Mouse (Mus musculus) layer of hippocampus, adult 11-12 months (tissue): Measurements from ENCODE around the gene Gm10198.

Experiments
- DNase-seq: peaks from one replicate; pipeline ENCODE4 v3.0.0; 2022; ENCODE audit warnings: low spot score

The Gm10198 gene

GRCm38 (mm10) chr13:111592485-111592884, at the start of gene Gm10198:
Gene Gm10198 (plus strand): TSS chr13:111592785.
- no peak for DNase-seq

DNA sequence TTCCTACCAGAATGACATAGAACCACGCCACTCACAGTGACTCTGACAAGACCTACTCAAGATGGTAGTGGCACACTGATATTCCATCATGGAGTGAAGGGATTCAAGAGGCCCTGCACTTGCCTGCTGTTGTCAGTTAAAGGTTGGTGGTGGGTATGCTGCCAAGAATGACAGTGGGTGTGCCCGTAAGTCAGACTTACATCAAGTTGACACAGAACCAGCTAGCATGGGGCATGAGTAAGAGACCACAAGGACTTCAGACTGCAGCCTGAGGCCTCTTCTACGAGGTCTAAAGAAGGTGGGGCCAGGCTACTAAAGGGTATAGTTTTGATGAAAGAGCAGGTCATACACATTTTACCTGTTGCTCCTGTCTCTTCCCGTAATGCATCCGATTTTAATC, 47.3 kb upstream of the Gm10198 start:
- DNase-seq: no peak

DNA sequence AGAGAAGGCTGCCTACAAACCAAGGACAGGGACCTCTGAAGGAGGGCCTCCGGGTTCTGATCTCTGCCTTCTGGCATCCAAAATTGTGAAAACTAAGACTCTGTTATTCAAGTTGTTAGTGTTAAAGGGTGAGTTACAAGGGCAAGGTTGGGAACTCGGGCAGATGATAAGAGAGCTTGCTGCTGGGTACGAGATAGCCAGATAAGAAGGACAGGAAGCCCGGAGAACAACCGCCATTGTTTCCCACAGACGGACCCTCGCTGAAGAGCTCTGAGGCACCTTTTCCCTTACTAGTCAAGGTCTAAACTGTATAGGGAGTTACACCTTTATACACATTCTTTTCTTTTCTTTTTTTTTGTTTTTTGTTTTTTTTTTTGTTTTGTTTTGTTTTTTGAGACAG, 39.8 kb upstream of the Gm10198 start:
- no peak for DNase-seq

GRCm38 (mm10) chr13:111553182-111553581, 39.4 kb upstream of the Gm10198 start:
- DNase-seq: no peak

- DNase-seq: no peak
Measured at GRCm38 (mm10) chr13:111553941-111554340, 38.6 kb upstream of the Gm10198 start.

DNA sequence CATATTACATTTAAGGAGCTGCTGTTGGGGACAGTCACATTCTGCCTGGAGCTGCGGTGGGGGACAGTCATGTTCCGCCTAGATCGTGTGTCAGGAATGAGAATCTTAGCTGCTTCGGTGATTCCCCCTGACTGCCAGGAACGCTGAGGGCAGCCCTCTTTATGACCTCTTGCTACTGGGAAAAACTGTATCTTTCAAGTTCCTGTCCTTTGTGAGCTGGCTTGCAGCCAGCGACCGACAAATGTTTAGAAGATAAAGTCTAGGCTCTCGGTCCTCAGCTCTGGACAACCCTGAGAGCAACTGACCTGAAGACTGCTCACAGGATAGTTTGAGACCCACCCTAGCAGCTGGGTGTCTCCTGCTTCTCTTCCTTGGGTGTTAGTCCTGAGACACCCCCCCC, 37.3 kb upstream of the Gm10198 start:
- DNase-seq: no peak

GRCm38 (mm10) chr13:111556375-111556774, 36.2 kb upstream of the Gm10198 start:
- no peak for DNase-seq

DNA sequence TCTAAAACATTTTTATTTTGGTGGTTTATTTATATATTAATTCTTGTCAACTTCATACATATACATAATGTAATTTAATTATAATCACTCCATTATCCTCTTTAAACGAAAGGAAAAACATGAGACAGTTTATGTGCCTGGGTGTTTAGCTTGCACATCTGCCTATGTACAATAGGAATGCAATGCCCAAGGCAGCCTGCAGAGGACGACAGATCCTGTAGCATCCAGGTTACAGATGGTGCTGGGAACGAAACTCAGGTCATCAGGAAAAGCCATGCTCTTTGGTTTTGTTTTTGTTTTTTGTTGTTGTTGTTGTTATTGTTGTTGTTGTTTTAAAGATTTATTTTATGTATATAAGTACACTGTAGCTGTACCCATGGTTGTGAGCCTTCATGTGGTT, 32.4 kb upstream of the Gm10198 start:
- no peak for DNase-seq

DNA sequence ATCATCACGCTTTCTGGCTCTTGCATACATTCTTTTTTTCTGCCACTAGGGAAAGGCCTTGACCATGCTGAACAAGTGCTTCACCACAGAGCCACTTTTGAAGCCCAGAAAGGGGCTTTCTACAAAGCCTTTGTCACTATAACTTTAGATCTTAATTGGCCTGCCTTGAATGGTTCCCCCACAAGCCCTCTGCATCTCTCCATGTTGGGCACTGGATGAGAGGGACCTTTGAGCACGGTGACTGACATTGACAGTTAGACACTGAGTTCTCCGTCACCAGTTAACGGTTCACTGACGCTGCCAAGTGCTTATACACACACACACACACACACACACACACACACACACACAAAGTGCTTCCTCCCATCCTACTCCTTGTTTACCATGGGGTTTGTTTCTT, 30.0 kb upstream of the Gm10198 start:
- DNase-seq: no peak

DNA sequence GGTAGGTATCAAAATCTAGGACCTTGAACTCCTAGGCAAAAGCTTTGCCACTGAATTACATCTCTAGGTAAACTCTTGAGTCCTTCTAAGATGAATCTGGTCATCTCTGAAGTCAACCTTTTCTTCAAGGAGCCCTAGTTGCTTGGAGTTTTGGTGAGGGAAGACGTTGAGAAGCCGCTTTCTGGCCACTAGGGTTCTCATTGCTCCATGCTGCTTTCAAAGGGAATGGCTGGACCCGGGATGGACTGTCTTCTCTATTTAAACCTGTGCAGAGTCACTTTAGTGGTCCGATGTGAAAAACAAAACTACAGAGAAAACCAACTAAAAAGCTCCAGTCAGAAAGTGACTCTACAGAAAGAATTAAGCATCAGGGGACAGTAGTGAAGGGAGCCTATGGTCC, 18.4 kb upstream of the Gm10198 start:
- DNase-seq: no peak

GRCm38 (mm10) chr13:111577177-111577576, 15.4 kb upstream of the Gm10198 start:
- no peak for DNase-seq

DNA sequence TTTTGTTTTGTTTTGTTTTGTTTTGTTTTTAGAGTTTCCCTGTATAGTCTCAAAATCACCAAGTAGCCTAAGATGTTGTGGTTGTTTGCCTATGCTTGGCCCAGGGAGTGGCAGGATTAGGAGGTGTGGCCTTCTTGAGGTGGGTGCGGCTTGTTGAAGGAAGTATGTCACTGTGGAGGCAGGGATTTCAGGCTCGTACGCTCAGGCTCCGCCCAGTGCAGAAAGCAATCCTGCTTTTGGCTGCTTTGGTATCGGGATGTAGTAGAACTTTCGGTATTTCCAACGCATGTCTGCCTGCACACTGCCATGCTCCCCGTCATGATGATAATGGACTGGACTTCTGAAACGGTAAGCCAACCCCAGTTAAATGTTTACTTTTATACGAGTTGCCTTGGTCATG, 12.5 kb upstream of the Gm10198 start:
- DNase-seq: no peak

- no peak for DNase-seq
Measured at GRCm38 (mm10) chr13:111598111-111598510, 5.5 kb downstream of the Gm10198 start.

DNA sequence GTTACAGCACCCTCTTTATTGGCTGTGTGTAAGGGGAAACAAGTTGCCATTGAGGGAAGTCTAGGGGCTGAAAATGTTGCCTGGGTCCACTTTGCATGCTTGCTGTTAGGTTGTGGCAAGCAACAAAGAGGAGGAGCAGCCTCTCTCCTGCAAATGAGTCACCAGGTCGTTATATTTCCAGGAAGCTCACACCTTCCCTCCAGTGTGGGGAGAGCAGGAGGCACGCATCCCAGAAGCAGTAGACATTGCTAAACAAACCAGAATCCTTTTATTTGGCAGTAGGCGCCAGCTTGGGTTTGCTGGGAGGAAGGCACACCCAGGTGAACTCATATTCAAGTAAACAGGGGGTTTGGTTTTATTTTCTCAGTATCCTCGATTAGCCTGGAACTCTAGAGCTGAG, 8.8 kb downstream of the Gm10198 start:
- DNase-seq: no peak

- DNase-seq: no peak
Measured at GRCm38 (mm10) chr13:111604826-111605225, 12.2 kb downstream of the Gm10198 start.

DNA sequence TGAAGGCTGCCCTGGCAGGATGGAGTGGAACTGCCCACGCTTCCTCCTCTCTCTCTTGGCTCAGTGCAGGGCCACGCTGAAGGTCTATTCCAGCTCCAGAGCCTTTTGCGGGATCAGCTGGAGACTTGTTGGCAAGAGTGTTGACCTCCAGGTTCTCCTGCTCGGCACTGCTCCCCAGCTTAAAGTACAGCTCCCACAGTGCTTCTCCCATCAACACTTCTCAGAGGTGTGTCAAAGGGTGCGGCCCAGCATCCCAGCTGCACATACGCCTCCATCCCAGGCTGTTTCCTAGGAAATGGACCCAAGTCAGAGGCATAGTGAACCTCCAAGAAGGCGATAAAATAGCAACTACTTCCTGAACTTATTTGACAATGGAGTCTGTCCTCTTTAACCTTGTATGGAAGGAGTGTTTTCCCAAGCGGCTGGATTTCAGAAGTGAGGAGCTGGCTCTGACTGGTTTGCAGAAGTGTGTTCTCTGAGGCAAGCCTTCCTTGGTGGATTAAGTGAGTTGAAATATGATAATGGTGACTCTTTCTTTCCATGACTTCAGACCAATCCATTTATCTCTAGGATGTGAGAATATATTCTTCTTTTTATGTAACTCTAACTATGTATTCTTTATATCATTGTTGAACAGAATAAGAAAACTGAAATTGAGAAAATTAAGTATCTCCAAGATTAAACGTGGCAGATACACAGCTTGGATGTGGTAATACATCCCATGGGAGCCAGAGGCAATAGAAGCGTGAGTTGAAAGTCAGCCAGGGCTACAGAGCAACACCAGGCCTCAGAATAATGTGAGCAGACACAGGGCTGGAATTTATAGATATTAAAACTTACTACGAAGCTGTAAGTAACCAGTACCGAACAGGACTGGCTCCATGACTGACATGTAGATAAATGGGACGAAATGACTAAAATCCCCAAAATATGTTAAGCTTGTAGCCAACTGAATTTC, 23.9 kb downstream of the Gm10198 start:
- no peak for DNase-seq

DNA sequence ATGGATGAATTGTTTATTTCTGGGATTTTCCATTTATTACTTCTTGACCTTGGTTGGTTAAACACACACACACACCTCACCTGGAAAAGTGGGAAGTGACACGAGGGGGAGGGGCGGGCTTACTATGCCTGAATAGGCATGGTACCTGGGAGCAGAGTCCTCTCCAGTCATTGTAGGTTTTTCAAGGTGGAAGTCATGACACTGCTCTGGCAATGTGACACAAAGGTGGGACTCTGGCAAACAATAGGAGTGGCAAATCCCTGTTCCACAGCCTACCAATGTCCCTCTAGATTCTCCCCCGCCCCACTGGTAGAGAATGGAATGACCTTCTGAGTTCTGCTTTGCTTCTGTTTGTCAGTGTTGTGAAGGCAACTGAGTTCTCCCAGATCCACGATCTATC, 27.8 kb downstream of the Gm10198 start:
- no peak for DNase-seq

- no peak for DNase-seq
Measured at GRCm38 (mm10) chr13:111622425-111622824, 29.8 kb downstream of the Gm10198 start.

- DNase-seq: no peak
Measured at GRCm38 (mm10) chr13:111623112-111623511, 30.5 kb downstream of the Gm10198 start.

DNA sequence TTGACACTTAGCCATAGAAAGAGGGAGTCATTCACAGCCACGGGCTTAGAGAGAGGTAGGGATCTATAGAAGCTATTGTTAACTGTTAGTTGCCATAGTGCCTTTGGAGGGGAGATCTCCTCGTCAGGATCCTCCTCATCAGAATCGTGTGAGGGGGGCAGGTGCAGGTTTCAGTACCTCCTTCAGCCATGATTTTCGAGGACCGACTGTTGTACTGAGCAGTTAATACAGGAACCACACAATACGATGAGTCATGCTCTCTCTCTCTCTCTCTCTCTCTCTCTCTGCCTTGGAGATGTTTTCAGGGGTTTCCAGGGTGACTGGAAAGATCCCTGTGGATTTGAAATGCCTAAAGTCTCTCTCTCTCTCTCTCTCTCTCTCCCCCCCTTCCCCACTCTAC, 31.5 kb downstream of the Gm10198 start:
- no peak for DNase-seq

DNA sequence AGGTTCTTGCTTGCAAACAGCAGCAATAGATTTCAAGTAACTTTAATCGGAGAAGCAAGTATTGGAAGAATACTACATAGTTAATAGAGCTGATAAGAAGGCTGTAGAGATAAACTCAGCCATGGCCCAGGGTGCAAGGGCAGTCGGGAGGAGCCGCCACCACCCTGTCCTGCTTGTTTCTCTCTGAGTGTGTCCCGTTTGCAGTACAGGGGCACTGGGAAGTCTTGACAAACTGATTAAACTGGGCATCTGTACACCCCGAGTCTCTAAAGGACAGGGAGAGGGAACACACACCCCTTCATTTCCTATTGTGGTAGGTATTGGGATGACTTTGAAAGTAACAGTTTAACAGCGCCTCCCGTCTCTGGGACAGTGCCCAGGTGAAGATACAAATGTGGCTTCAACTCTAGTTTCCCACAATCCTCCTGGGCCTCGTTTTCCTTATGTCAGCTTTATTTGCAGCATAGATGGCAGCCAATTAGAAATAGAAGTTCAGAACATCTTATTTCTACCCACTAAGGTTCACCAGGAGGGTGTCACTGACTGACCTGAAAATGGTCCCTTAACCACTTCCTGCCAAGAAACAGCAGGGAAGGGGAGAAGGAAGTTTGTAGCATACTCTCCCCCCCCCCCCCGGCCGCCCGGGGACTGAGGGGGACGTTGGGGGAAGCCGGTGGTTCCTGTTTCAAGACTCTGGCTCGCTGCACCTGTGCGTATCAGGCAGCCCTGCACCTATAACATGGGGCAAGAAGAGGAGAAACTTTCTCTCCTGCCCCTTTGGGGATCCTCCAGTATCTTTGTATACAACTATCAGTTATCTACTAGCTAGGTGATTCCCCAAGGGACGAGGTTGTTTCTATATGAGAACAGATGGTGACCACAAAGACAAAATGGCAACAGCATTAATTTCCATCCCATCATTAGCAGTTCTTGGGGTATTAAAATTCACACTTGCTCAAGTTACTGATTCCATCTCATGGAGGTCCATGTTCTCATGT, 41.9 kb downstream of the Gm10198 start:
- DNase-seq: no peak

GRCm38 (mm10) chr13:111640319-111640718, 47.7 kb downstream of the Gm10198 start:
- no peak for DNase-seq
